Mouse (Mus musculus) liver, postnatal 0 days (tissue): ENCODE data around the gene Elp5.

Source experiments
- CTCF ChIP-seq: sonication (generic); IDR thresholded peaks from 2 replicates; pipeline ENCODE4 v1.5.1; 2016; ENCODE audit warnings: antibody characterized with exemption, low read depth
- EP300 ChIP-seq: IDR thresholded peaks from 2 replicates; pipeline ENCODE4 v1.6.1; 2016; ENCODE audit warnings: antibody characterized with exemption, low read depth, mild to moderate bottlenecking

- no peak for TF ChIP-seq CTCF
- TF ChIP-seq EP300: no peak
These were observed 35.0 kb upstream of the Elp5 start for GRCm38 (mm10) chr11:70017199-70017767.
